Mouse (Mus musculus) MEL (cell line): ENCODE results near the gene Phf5a. TPM values are rescaled to one million over a fixed set of nuclear protein-coding genes. Genes with fewer than 3 reads are reported as not detected.
A peak's percentile ranks its signal among the peaks of the same experiment; 100 is the strongest.
"Not testable (repeated sequence)": the region's sequence is repeated elsewhere in the genome, so short reads cannot be mapped to it uniquely, and the experiment has no call there.

Experiments used
- DNase-seq: peaks from one replicate; pipeline ENCODE4 v3.0.0; 2011; ENCODE audit warnings: low read depth, low spot score
- H3K27ac ChIP-seq: 2 replicates; pipeline ENCODE4 v1.5.1; 2012; ENCODE audit warnings: low read depth, mild to moderate bottlenecking, control low read depth, low read length, moderate library complexity; ENCODE audit not compliant: control insufficient read depth
- H3K27me3 ChIP-seq, 2 experiments: fragments of 150-350 bp in 1 of 2; sonication (generic) in 1 of 2; 2 replicates each; pipeline ENCODE4 v1.6.1; 2012; ENCODE audit warnings: low read length in 2 of 2, mild to moderate bottlenecking in 2 of 2, improper control_type of control experiment in 1 of 2, moderate library complexity in 1 of 2; ENCODE audit not compliant: insufficient read depth in 2 of 2, control insufficient read depth in 1 of 2
- H3K36me3 ChIP-seq, 2 experiments: 2 replicates each; pipeline ENCODE4 v1.6.1; 2012 to 2014; ENCODE audit warnings: low read length in 2 of 2, improper control_type of control experiment in 1 of 2, inconsistent platforms in 1 of 2, mild to moderate bottlenecking in 1 of 2; ENCODE audit not compliant: insufficient read depth in 2 of 2, control insufficient read depth in 1 of 2
- H3K4me1 ChIP-seq, 2 experiments: fragments of 150-350 bp in 1 of 2; sonication (generic) in 1 of 2; 2 replicates each; pipeline ENCODE4 v1.6.1; 2012; ENCODE audit warnings: low read length in 2 of 2, improper control_type of control experiment in 1 of 2, mild to moderate bottlenecking in 1 of 2; ENCODE audit not compliant: insufficient read depth in 2 of 2, control insufficient read depth in 1 of 2
- H3K4me3 ChIP-seq, 2 experiments: fragments of 150-350 bp in 1 of 2; sonication (generic) in 1 of 2; 2 replicates each; pipeline ENCODE4 v1.5.1; 2012; ENCODE audit warnings: low read depth in 2 of 2, low read length in 2 of 2, mild to moderate bottlenecking in 2 of 2, moderate library complexity in 2 of 2, control low read depth in 1 of 2, improper control_type of control experiment in 1 of 2; ENCODE audit not compliant: control insufficient read depth in 1 of 2, insufficient read depth in 1 of 2
- H3K79me2 ChIP-seq: 2 replicates; pipeline ENCODE4 v1.6.1; 2012; ENCODE audit warnings: mild to moderate bottlenecking, low read length, moderate library complexity; ENCODE audit not compliant: control insufficient read depth, poor library complexity, insufficient read depth
- H3K9ac ChIP-seq: 2 replicates; pipeline ENCODE4 v1.6.1; 2012; ENCODE audit warnings: low read depth, mild to moderate bottlenecking, control low read depth, low read length, moderate library complexity; ENCODE audit not compliant: control insufficient read depth, poor library complexity, severe bottlenecking
- H3K9me3 ChIP-seq: fragments of 150-350 bp; sonication (generic); replicated peaks from 2 replicates; pipeline ENCODE4 v1.6.1; 2012; ENCODE audit warnings: mild to moderate bottlenecking, low read length, improper control_type of control experiment, moderate library complexity; ENCODE audit not compliant: insufficient read depth
- BHLHE40 ChIP-seq: IDR thresholded peaks from 2 replicates; pipeline ENCODE4 v1.6.1; 2012; ENCODE audit warnings: low read depth, mild to moderate bottlenecking, inconsistent platforms, low read length, improper control_type of control experiment, borderline replicate concordance
- CTCF ChIP-seq, 3 experiments: IDR thresholded peaks in 2 of 3; conservative IDR thresholded peaks in 1 of 3; 2 replicates each; pipeline ENCODE4 v1.5.1; 2011 to 2012; ENCODE audit warnings: low read length in 3 of 3, low read depth in 2 of 3, mild to moderate bottlenecking in 2 of 3, improper control_type of control experiment in 1 of 3, inconsistent platforms in 1 of 3, mixed read lengths in 1 of 3, moderate library complexity in 1 of 3; ENCODE audit not compliant: control insufficient read depth in 1 of 3, insufficient read depth in 1 of 3, poor library complexity in 1 of 3, severe bottlenecking in 1 of 3
- E2F4 ChIP-seq: IDR thresholded peaks from 2 replicates; pipeline ENCODE4 v1.6.1; 2011; ENCODE audit warnings: low read depth, low read length, improper control_type of control experiment, borderline replicate concordance
- ELF1 ChIP-seq: IDR thresholded peaks from 2 replicates; pipeline ENCODE4 v1.6.1; 2014; ENCODE audit warnings: low read depth, mild to moderate bottlenecking, inconsistent platforms, low read length, improper control_type of control experiment, moderate library complexity
- ETS1 ChIP-seq: IDR thresholded peaks from 2 replicates; pipeline ENCODE4 v1.6.1; 2012; ENCODE audit warnings: low read depth, mild to moderate bottlenecking, inconsistent platforms, low read length, improper control_type of control experiment, moderate library complexity
- MEF2A ChIP-seq: IDR thresholded peaks from 2 replicates; pipeline ENCODE4 v1.6.1; 2014; ENCODE audit warnings: low read depth, mild to moderate bottlenecking, inconsistent platforms, low read length, improper control_type of control experiment; ENCODE audit not compliant: poor library complexity, insufficient replicate concordance, severe bottlenecking; ENCODE audit errors: extremely low read depth
- NRF1 ChIP-seq: IDR thresholded peaks from 2 replicates; pipeline ENCODE4 v1.6.1; 2014; ENCODE audit warnings: low read depth, mild to moderate bottlenecking, inconsistent platforms, low read length, improper control_type of control experiment, moderate library complexity; ENCODE audit not compliant: poor library complexity, insufficient read depth, severe bottlenecking
- POLR2AphosphoS2 ChIP-seq: IDR thresholded peaks from 2 replicates; pipeline ENCODE4 v1.6.1; 2011; ENCODE audit warnings: low read length, improper control_type of control experiment
- RAD21 ChIP-seq: IDR thresholded peaks from 2 replicates; pipeline ENCODE4 v1.6.1; 2011; ENCODE audit warnings: mild to moderate bottlenecking, low read depth, low read length, improper control_type of control experiment
- RCOR1 ChIP-seq: IDR thresholded peaks from 2 replicates; pipeline ENCODE4 v1.6.1; 2012; ENCODE audit warnings: low read depth, mild to moderate bottlenecking, inconsistent platforms, low read length, improper control_type of control experiment
- SMC3 ChIP-seq: IDR thresholded peaks from 2 replicates; pipeline ENCODE4 v1.6.1; 2011; ENCODE audit warnings: low read depth, low read length, improper control_type of control experiment
- TBP ChIP-seq: IDR thresholded peaks from 2 replicates; pipeline ENCODE4 v1.8.0; 2011; ENCODE audit warnings: low read depth, low read length, improper control_type of control experiment
- UBTF ChIP-seq: IDR thresholded peaks from 2 replicates; pipeline ENCODE4 v1.6.1; 2012; ENCODE audit warnings: low read depth, mild to moderate bottlenecking, inconsistent platforms, low read length, improper control_type of control experiment, moderate library complexity, borderline replicate concordance; ENCODE audit not compliant: insufficient read depth
- USF1 ChIP-seq: IDR thresholded peaks from 2 replicates; pipeline ENCODE4 v1.6.1; 2014; ENCODE audit warnings: low read depth, mild to moderate bottlenecking, inconsistent platforms, low read length, improper control_type of control experiment, moderate library complexity
- ZC3H11A ChIP-seq: IDR thresholded peaks from 2 replicates; pipeline ENCODE4 v1.6.1; 2012; ENCODE audit warnings: low read depth, mild to moderate bottlenecking, inconsistent platforms, low read length, improper control_type of control experiment
- ZMIZ1 ChIP-seq: IDR thresholded peaks from 2 replicates; pipeline ENCODE4 v1.6.1; 2012; ENCODE audit warnings: low read depth, mild to moderate bottlenecking, inconsistent platforms, low read length, improper control_type of control experiment, moderate library complexity
- polyA plus RNA-seq, 2 experiments: library from polyadenylated mRNA; stranded (reverse) in 1 of 2; unstranded in 1 of 2; fragments of >175 nt in 1 of 2; fragments of >200 nt in 1 of 2; gene quantifications; 2 replicates each; pipeline versions ENCODE4 v1.2.1 to v1.2.4; 2012; ENCODE audit warnings: low replicate concordance in 2 of 2, low read depth in 1 of 2; ENCODE audit not compliant: insufficient read length in 2 of 2, insufficient read depth in 1 of 2, missing spikeins in 1 of 2
- total RNA-seq: library from RNA; depleted of rRNA; stranded (reverse); fragments of 300-350 nt; gene quantifications from 2 replicates; pipeline ENCODE4 v1.2.3, GENCODE M21; 2012

Phf5a gene
- total and polyA plus RNA-seq, 3 experiments: 128 to 164 TPM; not detected in 1

DNA sequence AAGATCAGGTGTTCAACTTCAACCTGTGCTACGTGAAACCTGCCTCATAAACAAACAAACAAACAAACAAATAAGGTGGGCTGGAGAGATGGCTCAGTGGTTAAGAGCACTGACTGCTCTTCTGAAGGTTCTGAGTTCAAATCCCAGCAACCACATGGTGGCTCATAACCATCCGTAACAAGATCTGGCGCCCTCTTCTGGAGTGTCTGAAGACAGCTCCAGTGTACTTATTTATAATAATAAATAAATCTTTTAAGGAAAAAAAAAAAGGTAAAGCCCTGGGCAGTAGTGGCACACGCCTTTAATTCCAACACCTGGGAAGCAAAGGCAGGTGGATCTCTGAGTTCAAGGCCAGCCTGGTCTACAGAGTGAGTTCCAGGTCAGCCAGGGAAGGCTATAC is 37.1 kb upstream of the Phf5a start:
- 0 out of 2 replicates have a peak, but pooled peaks have one; percentile 8 for TF ChIP-seq SMC3
- TF ChIP-seq CTCF (IDR thresholded peaks at IDR 0.05 in 2 of 3, conservative IDR thresholded peaks at IDR 0.05 in 1 of 3; ENCODE audit: control insufficient read depth in 1 of 3, insufficient read depth in 1 of 3, low read depth in 2 of 3, low read length in 3 of 3, poor library complexity in 1 of 3, severe bottlenecking in 1 of 3): peak in 1 of 3 experiments; percentile 13; a peak in 1 of 6 replicates
- peaks cover 0 to 33% of the 10 kb centered on the region in 2 experiments; a peak in 2 of 4 replicates for H3K36me3 ChIP-seq
- DNase-seq, H3K27ac ChIP-seq, H3K9ac ChIP-seq, H3K4me3 ChIP-seq, H3K27me3 ChIP-seq, H3K9me3 ChIP-seq, H3K4me1 ChIP-seq, H3K79me2 ChIP-seq: not testable (repeated sequence)

DNA sequence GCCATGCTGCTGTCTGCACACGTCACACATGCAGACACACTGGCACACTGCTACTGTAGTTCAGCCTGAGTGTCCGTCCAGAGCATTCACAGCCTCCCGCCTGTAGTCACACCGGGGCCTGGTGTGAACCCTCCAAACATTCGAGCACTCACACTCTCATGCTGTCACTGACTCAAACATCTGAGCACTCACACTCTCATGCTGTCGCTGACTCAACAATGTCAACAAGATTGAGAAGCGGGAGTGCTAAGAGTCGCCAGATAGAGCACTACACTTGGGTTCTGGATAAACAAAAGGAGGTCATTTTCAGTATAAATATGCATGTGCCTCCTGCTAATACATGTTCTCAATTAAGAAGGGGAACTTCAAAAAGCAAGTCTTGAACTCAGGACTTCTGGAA is 36.2 kb upstream of the Phf5a start:
- Histone ChIP-seq H3K9me3 (no peaks in the 10 kb centered on the region), H3K27me3 (no peaks in the 10 kb centered on the region), H3K79me2 (no peaks in the 10 kb centered on the region), H3K9ac (no peak overlapping the region), H3K4me3 (no peak overlapping the region), H3K4me1 (no peaks in the 10 kb centered on the region), H3K27ac (no peak overlapping the region), H3K36me3 (peaks cover 0 to 28% of the 10 kb centered on the region in 2 experiments; a peak in 2 of 4 replicates)
- DNase-seq: no peak
- TF ChIP-seq ETS1 (no peak), ELF1 (no peak), E2F4 (no peak), USF1 (no peak), UBTF (no peak)

GRCm38 (mm10) chr15:81904939-81905338 is 33.2 kb upstream of the Phf5a start:
- peak; percentile 80 for DNase-seq
- no peaks in the 10 kb centered on the region for H3K79me2 ChIP-seq
- H3K9me3 ChIP-seq: no peaks in the 10 kb centered on the region
- H3K27ac ChIP-seq: no peak overlapping the region
- no peaks in the 10 kb centered on the region for H3K4me1 ChIP-seq
- no peak overlapping the region for H3K4me3 ChIP-seq
- H3K9ac ChIP-seq: no peak overlapping the region
- peaks cover 0 to 35% of the 10 kb centered on the region in 2 experiments; a peak in 2 of 4 replicates for H3K36me3 ChIP-seq
- no peaks in the 10 kb centered on the region for H3K27me3 ChIP-seq
- TF ChIP-seq MEF2A (no peak), RCOR1 (no peak), ZMIZ1 (no peak), ZC3H11A (peak; percentile 61), NRF1 (no peak), ETS1 (no peak), CTCF (IDR thresholded peaks at IDR 0.05 in 2 of 3, conservative IDR thresholded peaks at IDR 0.05 in 1 of 3; ENCODE audit: control insufficient read depth in 1 of 3, insufficient read depth in 1 of 3, low read depth in 2 of 3, low read length in 3 of 3, poor library complexity in 1 of 3, severe bottlenecking in 1 of 3) (peak; percentile 72 to 91 (median 84)), POLR2AphosphoS2 (no peak), BHLHE40 (no peak), RAD21 (peak; percentile 80), SMC3 (peak; percentile 71), TBP (no peak)
